Mouse (Mus musculus) CD4-positive naive resting alpha-beta T cell, adult 57 days (primary cell): Measurements from ENCODE around the gene Isg20. TPM values are rescaled to one million over a fixed set of nuclear protein-coding genes. Genes with fewer than 3 reads are reported as not detected.

Experiments used
- total RNA-seq: library from RNA; stranded (reverse); gene quantifications from one replicate; pipeline ENCODE4 v1.2.4, GENCODE M21; 2023

Isg20 gene
- 16.0 TPM for total RNA-seq

DNA sequence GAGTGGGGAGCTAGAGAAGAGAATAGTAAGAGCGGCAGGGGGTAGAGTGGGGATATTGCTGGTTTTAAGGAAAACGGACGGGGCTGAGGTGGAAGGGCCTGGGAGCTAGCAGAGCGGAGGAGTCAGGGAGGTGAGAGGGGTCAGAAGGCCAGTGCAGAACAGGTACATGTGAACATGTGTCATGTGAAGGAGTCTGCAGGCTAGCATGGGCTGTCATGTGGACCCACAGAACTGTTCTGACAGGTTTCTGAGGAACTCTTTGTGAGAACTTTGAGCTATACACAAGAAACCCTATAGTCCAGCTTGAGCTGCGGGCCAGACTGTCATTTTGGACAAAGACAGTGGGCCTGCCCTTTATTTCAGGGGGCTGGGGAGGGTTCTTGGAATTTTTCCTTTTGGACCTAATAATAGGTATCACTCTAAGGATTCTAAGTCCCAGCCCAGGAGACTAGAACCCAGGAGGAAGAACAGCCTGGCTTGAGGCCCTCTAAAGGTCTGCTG, at the start of gene Isg20:
Gene Isg20, plus strand, starts transcription at position 451 of the 501 bp plus-strand sequence.

DNA sequence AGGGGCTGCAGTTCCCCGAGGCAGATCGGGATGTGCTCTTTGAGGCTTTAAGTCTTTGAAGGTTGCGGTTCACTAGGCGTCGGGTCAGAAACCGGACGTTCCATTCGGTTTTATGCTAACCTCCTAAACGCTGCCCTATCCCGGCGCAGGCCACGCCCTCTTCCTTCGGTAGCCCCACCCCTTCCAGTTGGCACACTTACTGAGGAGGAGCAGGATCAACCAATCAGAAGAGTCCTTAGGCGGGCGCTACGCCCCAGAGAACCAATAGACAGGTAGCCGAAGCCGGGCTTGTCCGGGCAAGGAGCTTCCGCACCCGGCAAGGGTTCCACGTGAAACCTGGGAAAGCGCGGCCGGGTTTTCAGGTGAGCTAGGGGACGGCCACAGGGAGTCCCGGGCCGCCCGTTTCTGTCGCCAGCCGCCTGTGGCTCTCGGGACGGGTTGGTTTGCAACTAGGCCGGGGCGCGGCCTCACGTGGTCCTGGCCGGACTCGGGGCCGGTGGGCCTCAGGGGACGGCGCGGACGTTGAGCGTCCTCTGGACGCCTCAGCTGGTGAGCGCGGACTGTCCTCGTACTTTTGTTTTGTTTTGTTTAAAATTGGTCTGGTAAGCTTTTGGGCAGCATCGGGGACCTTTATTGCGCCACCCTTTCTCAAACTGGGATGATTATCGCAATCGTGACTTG, 17.4 kb upstream of the Isg20 start, which contains the start of gene Aen:
Gene Aen, plus strand, starts transcription at position 202 of the 681 bp plus-strand sequence.

Other genes with a start within 250 kb of the Isg20 start
- gene Ntrk3, start 175.4 kb upstream of the Isg20 start, total RNA-seq, result 17.9 TPM
- 30.0 TPM for gene Mrps11, start 130.3 kb upstream of the Isg20 start, total RNA-seq
- 27.7 TPM for gene Mrpl46, start 129.9 kb upstream of the Isg20 start, total RNA-seq
- gene Det1, start 66.2 kb upstream of the Isg20 start, total RNA-seq, result 18.4 TPM
- 31.2 TPM for gene Aen, start 17.6 kb upstream of the Isg20 start, total RNA-seq
- not detected for gene Acan, start 140.1 kb downstream of the Isg20 start, total RNA-seq
- not detected for gene Hapln3, start 217.6 kb downstream of the Isg20 start, total RNA-seq
- 35.3 TPM for gene Mfge8, start 235.6 kb downstream of the Isg20 start, total RNA-seq